Mouse (Mus musculus) forebrain, embryonic 16.5 days (tissue): ENCODE results near the gene Slc5a5. TPM values are rescaled to one million over a fixed set of nuclear protein-coding genes. Genes with fewer than 3 reads are reported as not detected.

Experiments
- ATAC-seq: fragments of 200-750 bp; cut with Nextera tagmentation; 2 replicates; pipeline ENCODE4 v1.8.0; 2017; ENCODE audit warnings: mild to moderate bottlenecking, moderate library complexity
- H3K27ac ChIP-seq: fragments of 300-500 bp; sonication (generic); 2 replicates; pipeline ENCODE4 v1.5.1; 2014; ENCODE audit warnings: low read length, control low read depth
- H3K27me3 ChIP-seq: fragments of 300-500 bp; sonication (generic); replicated peaks from 2 replicates; pipeline ENCODE4 v1.6.1; 2014; ENCODE audit warnings: low read length; ENCODE audit not compliant: control insufficient read depth, insufficient read depth
- H3K36me3 ChIP-seq: fragments of 300-500 bp; sonication (generic); 2 replicates; pipeline ENCODE4 v1.6.1; 2014; ENCODE audit not compliant: control insufficient read depth, insufficient read depth
- H3K4me1 ChIP-seq: fragments of 300-500 bp; sonication (generic); replicated peaks from 2 replicates; pipeline ENCODE4 v1.6.1; 2014; ENCODE audit warnings: low read length; ENCODE audit not compliant: control insufficient read depth, insufficient read depth
- H3K4me2 ChIP-seq: fragments of 300-500 bp; sonication (generic); 2 replicates; pipeline ENCODE4 v1.6.1; 2014; ENCODE audit warnings: mild to moderate bottlenecking, low read length, control low read depth
- H3K4me3 ChIP-seq: fragments of 300-500 bp; sonication (generic); replicated peaks from 2 replicates; pipeline ENCODE4 v1.5.1; 2014; ENCODE audit warnings: mild to moderate bottlenecking, low read length, control low read depth
- H3K9ac ChIP-seq: fragments of 300-500 bp; sonication (generic); replicated peaks from 2 replicates; pipeline ENCODE4 v1.6.1; 2014; ENCODE audit warnings: low read depth, low read length, control low read depth
- H3K9me3 ChIP-seq: fragments of 300-500 bp; sonication (generic); 2 replicates; pipeline ENCODE4 v1.6.1; 2016; ENCODE audit warnings: low read length; ENCODE audit not compliant: control insufficient read depth
- WGBS: fragments of 180-500 bp; shearing (Covaris S2); extraction: QIAGEN DNeasy Blood & Tissue Kit; methylation state at CpG from one replicate; pipeline ENCODE4 v1.1.7; 2014; 5-methylcytosine and 5-hydroxymethylcytosine counted together
- polyA plus RNA-seq: library from polyadenylated mRNA; unstranded; fragments of >200 nt; fragmentation: Nextera tagmentation; extraction: Ambion mirVana; gene quantifications from 2 replicates; pipeline ENCODE4 v1.2.1, GENCODE M21; 2015

Gene Slc5a5
- polyA plus RNA-seq, 1 experiment from 2014 or later, result 1.6 TPM

- H3K4me1 ChIP-seq, result no peaks in the 10 kb centered on the region
- H3K9ac ChIP-seq, result no peak overlapping the region
- no peak overlapping the region for H3K27ac ChIP-seq
- H3K9me3 ChIP-seq, result no peaks in the 10 kb centered on the region
- no peak overlapping the region for H3K4me3 ChIP-seq
- H3K36me3 ChIP-seq, result no peaks in the 10 kb centered on the region
- H3K4me2 ChIP-seq, result no peak overlapping the region
- no peak for ATAC-seq
- no peaks in the 10 kb centered on the region for H3K27me3 ChIP-seq
- 95% methylated on average over 4 of the region's 4 CpGs for WGBS
Observed at GRCm38 (mm10) chr8:70925754-70926153, 33.2 kb upstream of the Slc5a5 start.

- H3K4me2 ChIP-seq, result no peak overlapping the region
- no peak overlapping the region for H3K9ac ChIP-seq
- no peaks in the 10 kb centered on the region for H3K27me3 ChIP-seq
- H3K4me3 ChIP-seq, result no peak overlapping the region
- no peaks in the 10 kb centered on the region for H3K36me3 ChIP-seq
- no peak overlapping the region for H3K27ac ChIP-seq
- WGBS, result 89% methylated on average over 4 of the region's 4 CpGs
- no peaks in the 10 kb centered on the region for H3K4me1 ChIP-seq
- H3K9me3 ChIP-seq, result no peaks in the 10 kb centered on the region
- ATAC-seq, result no peak
Observed at GRCm38 (mm10) chr8:70924151-70924550, 31.6 kb upstream of the Slc5a5 start.

GRCm38 (mm10) chr8:70920049-70920922, 27.7 kb upstream of the Slc5a5 start:
- ATAC-seq, result no peak
- Histone ChIP-seq H3K27ac (no peak overlapping the region), H3K27me3 (no peaks in the 10 kb centered on the region), H3K4me3 (no peak overlapping the region), H3K9me3 (no peaks in the 10 kb centered on the region), H3K36me3 (peaks cover 10% of the 10 kb centered on the region), H3K9ac (no peak overlapping the region), H3K4me2 (no peak overlapping the region), H3K4me1 (no peaks in the 10 kb centered on the region)
- 88% methylated on average over 9 of the region's 9 CpGs for WGBS

- WGBS, result 96% methylated on average over 17 of the region's 17 CpGs
- no peaks in the 10 kb centered on the region for H3K9me3 ChIP-seq
Observed at GRCm38 (mm10) chr8:70914704-70915103, 22.1 kb upstream of the Slc5a5 start.

GRCm38 (mm10) chr8:70913523-70913922, 21.0 kb upstream of the Slc5a5 start:
- no peaks in the 10 kb centered on the region for H3K27me3 ChIP-seq
- H3K4me1 ChIP-seq, result no peaks in the 10 kb centered on the region
- no peak overlapping the region for H3K4me3 ChIP-seq
- ATAC-seq, result no peak
- peaks cover 37% of the 10 kb centered on the region for H3K36me3 ChIP-seq
- H3K9ac ChIP-seq, result no peak overlapping the region
- H3K9me3 ChIP-seq, result no peaks in the 10 kb centered on the region
- H3K4me2 ChIP-seq, result no peak overlapping the region
- WGBS, result 95% methylated on average over 26 of the region's 26 CpGs
- H3K27ac ChIP-seq, result no peak overlapping the region

More at GRCm38 (mm10) chr8:70914704-70915103, 22.1 kb upstream of the Slc5a5 start:
- H3K4me3 ChIP-seq, result no peak overlapping the region
- ATAC-seq, result no peak
- no peaks in the 10 kb centered on the region for H3K27me3 ChIP-seq
- no peak overlapping the region for H3K4me2 ChIP-seq
- H3K9ac ChIP-seq, result no peak overlapping the region
- H3K27ac ChIP-seq, result no peak overlapping the region
- H3K4me1 ChIP-seq, result no peaks in the 10 kb centered on the region
- peaks cover 37% of the 10 kb centered on the region for H3K36me3 ChIP-seq

- Histone ChIP-seq H3K9me3 (no peaks in the 10 kb centered on the region), H3K4me3 (no peak overlapping the region), H3K4me2 (no peak overlapping the region), H3K27me3 (no peaks in the 10 kb centered on the region), H3K36me3 (peaks cover 37% of the 10 kb centered on the region), H3K9ac (no peak overlapping the region), H3K4me1 (no peaks in the 10 kb centered on the region), H3K27ac (no peak overlapping the region)
- no peak for ATAC-seq
- 94% methylated on average over 30 of the region's 30 CpGs for WGBS
Observed at GRCm38 (mm10) chr8:70912955-70913354, 20.4 kb upstream of the Slc5a5 start.

GRCm38 (mm10) chr8:70911596-70911995, 19.0 kb upstream of the Slc5a5 start:
- Histone ChIP-seq H3K9me3 (no peaks in the 10 kb centered on the region), H3K27ac (no peak overlapping the region), H3K4me2 (no peak overlapping the region), H3K27me3 (no peaks in the 10 kb centered on the region), H3K4me1 (peaks cover 5% of the 10 kb centered on the region), H3K36me3 (peaks cover 31% of the 10 kb centered on the region), H3K9ac (no peak overlapping the region), H3K4me3 (no peak overlapping the region)
- no peak for ATAC-seq
- WGBS, result 84% methylated on average over 5 of the region's 5 CpGs

- Histone ChIP-seq H3K9me3 (no peaks in the 10 kb centered on the region), H3K4me1 (peaks cover 14% of the 10 kb centered on the region), H3K4me3 (no peak overlapping the region), H3K27me3 (peaks cover 12% of the 10 kb centered on the region), H3K4me2 (no peak overlapping the region), H3K27ac (no peak overlapping the region), H3K9ac (no peak overlapping the region), H3K36me3 (peaks cover 2% of the 10 kb centered on the region)
- no peak for ATAC-seq
- WGBS, result 97% methylated on average over 2 of the region's 2 CpGs
Observed at GRCm38 (mm10) chr8:70907518-70907917, 15.0 kb upstream of the Slc5a5 start.

- ATAC-seq, result peak; percentile 96
- under 1% methylated on average over 78 of the region's 86 CpGs for WGBS
Observed at GRCm38 (mm10) chr8:70905831-70906736, 13.5 kb upstream of the Slc5a5 start, which contains the start of gene Map1s. Map1s (plus strand) TSS chr8:70905932.

More at GRCm38 (mm10) chr8:70905831-70906736, 13.5 kb upstream of the Slc5a5 start, which contains the start of gene Map1s:
- Histone ChIP-seq H3K4me3 (peak within 1 kb of the TSS; percentile 87), H3K27me3 (peaks cover 12% of the 10 kb centered on the region), H3K4me2 (peak within 1 kb of the TSS; percentile 85), H3K27ac (peak within 1 kb of the TSS; percentile 85), H3K9me3 (no peaks in the 10 kb centered on the region), H3K9ac (peak within 1 kb of the TSS; percentile 91), H3K36me3 (no peaks in the 10 kb centered on the region), H3K4me1 (peaks cover 14% of the 10 kb centered on the region)
